Mouse (Mus musculus): ENCODE data around the gene Ccdc9b.

Gene Ccdc9b

GRCm38 (mm10) chr2:118711038-118711494, 51.4 kb downstream of the Ccdc9b start:
- no peak for DNase-seq (ENCODE audit: low spot score)

- DNase-seq (ENCODE audit: low spot score) = no peak
Measured at GRCm38 (mm10) chr2:118709655-118710221, 52.7 kb downstream of the Ccdc9b start.

- DNase-seq (ENCODE audit: low spot score) = no peak
Measured at GRCm38 (mm10) chr2:118708472-118708871, 54.0 kb downstream of the Ccdc9b start.

- no peak for DNase-seq (ENCODE audit: low spot score)
Measured at GRCm38 (mm10) chr2:118706436-118706835, 56.0 kb downstream of the Ccdc9b start.

Data from c-Kit-positive CD71-positive TER-119-positive erythroid progenitor cells, embryonic 14.5 days (primary cell).